Mouse (Mus musculus) stomach, embryonic 16.5 days (tissue): ENCODE results near the gene 4632433K11Rik. TPM values are rescaled to one million over a fixed set of nuclear protein-coding genes. Genes with fewer than 3 reads are reported as not detected.

Experiments used
- ATAC-seq: fragments of 200-750 bp; cut with Nextera tagmentation; 2 replicates; pipeline ENCODE4 v1.8.0; 2017; ENCODE audit warnings: moderate number of reproducible peaks, moderate TSS enrichment; ENCODE audit not compliant: insufficient read depth, low FRiP score
- H3K27ac ChIP-seq: fragments of 300-500 bp; sonication (generic); 2 replicates; pipeline ENCODE4 v1.5.1; 2014; ENCODE audit warnings: low read length
- H3K27me3 ChIP-seq: fragments of 300-500 bp; sonication (generic); 2 replicates; pipeline ENCODE4 v1.6.1; 2014; ENCODE audit warnings: low read length, control low read depth, mixed read lengths; ENCODE audit not compliant: control insufficient read depth, insufficient read depth
- H3K36me3 ChIP-seq: fragments of 300-500 bp; sonication (generic); 2 replicates; pipeline ENCODE4 v1.6.1; 2014; ENCODE audit warnings: low read length; ENCODE audit not compliant: control insufficient read depth, insufficient read depth
- H3K4me1 ChIP-seq: fragments of 300-500 bp; sonication (generic); 2 replicates; pipeline ENCODE4 v1.6.1; 2014; ENCODE audit warnings: low read length, control low read depth, mixed read lengths; ENCODE audit not compliant: control insufficient read depth, insufficient read depth
- H3K4me2 ChIP-seq: fragments of 300-500 bp; sonication (generic); 2 replicates; pipeline ENCODE4 v1.6.1; 2014; ENCODE audit warnings: low read depth, low read length, mixed read lengths
- H3K4me3 ChIP-seq: fragments of 300-500 bp; sonication (generic); replicated peaks from 2 replicates; pipeline ENCODE4 v1.5.1; 2014; ENCODE audit warnings: mild to moderate bottlenecking, low read length
- H3K9ac ChIP-seq: fragments of 300-500 bp; sonication (generic); 2 replicates; pipeline ENCODE4 v1.6.1; 2014; ENCODE audit warnings: low read length
- H3K9me3 ChIP-seq: fragments of 300-500 bp; sonication (generic); replicated peaks from 2 replicates; pipeline ENCODE4 v1.6.1; 2016; ENCODE audit warnings: low read length, control low read depth; ENCODE audit not compliant: control insufficient read depth
- WGBS: fragments of 180-500 bp; shearing (Covaris S2); extraction: QIAGEN DNeasy Blood & Tissue Kit; methylation state at CpG from one replicate; pipeline ENCODE4 v1.1.7; 2014; 5-methylcytosine and 5-hydroxymethylcytosine counted together
- polyA plus RNA-seq: library from polyadenylated mRNA; unstranded; fragments of >200 nt; fragmentation: Nextera tagmentation; extraction: Ambion mirVana; gene quantifications from 2 replicates; pipeline ENCODE4 v1.2.1, GENCODE M21; 2015

Gene 4632433K11Rik
- polyA plus RNA-seq, result not detected in 2 replicates

DNA sequence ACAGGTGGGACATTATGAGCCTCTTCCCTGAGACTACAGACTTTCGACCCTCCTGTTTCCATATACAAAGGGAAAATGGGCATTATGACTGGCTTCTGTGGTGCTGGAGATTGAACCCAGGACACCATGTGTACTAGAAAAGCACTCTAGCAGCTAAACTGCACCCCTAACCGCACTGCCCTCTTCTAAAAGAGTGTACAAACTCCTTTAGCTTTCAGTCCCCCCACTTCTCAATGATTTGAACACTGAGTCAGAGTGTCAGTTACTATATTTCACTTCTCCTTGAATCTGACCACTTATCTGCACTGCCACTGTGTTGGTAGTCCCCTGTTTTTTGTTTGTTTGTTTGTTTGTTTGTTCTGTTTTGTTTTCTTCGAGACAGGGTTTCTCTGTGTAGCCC is at the start of gene 4632433K11Rik:
Gene 4632433K11Rik, plus strand, starts transcription at position 301 of the 400 bp plus-strand sequence.
- no peak within 1 kb of the TSS for H3K4me2 ChIP-seq
- no peaks in the 10 kb centered on the region for H3K27me3 ChIP-seq
- no peak for ATAC-seq
- H3K9ac ChIP-seq, result no peak within 1 kb of the TSS
- no peak within 1 kb of the TSS for H3K27ac ChIP-seq
- H3K36me3 ChIP-seq, result peaks cover 74% of the 10 kb centered on the region
- 84% methylated on average over 3 of the region's 3 CpGs for WGBS
- peaks cover 36% of the 10 kb centered on the region for H3K9me3 ChIP-seq
- no peaks in the 10 kb centered on the region for H3K4me1 ChIP-seq
- no peak within 1 kb of the TSS for H3K4me3 ChIP-seq

DNA sequence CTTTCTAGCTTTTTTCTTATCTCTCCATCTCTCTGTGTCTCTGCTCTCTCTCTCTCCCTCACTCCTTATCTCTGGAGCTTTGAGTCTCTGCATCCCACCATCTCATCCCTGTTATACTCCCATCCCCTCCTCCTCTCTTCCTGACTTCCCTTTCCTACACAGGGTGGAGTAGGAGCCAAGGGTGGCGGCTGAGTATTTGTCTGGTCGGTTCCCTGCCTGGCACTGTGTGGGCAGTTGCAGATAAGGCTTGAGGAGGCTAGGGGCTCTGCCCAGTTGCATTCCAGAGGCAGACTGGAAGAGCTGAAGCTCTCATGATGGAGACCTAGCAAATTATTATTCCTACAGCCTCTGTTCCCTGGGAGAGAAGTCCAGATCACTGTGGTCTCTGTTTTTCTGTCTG is 45.7 kb upstream of the 4632433K11Rik start:
- Histone ChIP-seq H3K27ac (no peak overlapping the region), H3K4me1 (no peaks in the 10 kb centered on the region), H3K4me2 (no peak overlapping the region), H3K9ac (no peak overlapping the region), H3K36me3 (peaks cover 3% of the 10 kb centered on the region), H3K9me3 (no peaks in the 10 kb centered on the region; the same call in 1 of the 2 replicates), H3K27me3 (no peaks in the 10 kb centered on the region), H3K4me3 (no peak overlapping the region)
- no peak for ATAC-seq
- WGBS, result 54% methylated on average over 2 of the region's 2 CpGs

DNA sequence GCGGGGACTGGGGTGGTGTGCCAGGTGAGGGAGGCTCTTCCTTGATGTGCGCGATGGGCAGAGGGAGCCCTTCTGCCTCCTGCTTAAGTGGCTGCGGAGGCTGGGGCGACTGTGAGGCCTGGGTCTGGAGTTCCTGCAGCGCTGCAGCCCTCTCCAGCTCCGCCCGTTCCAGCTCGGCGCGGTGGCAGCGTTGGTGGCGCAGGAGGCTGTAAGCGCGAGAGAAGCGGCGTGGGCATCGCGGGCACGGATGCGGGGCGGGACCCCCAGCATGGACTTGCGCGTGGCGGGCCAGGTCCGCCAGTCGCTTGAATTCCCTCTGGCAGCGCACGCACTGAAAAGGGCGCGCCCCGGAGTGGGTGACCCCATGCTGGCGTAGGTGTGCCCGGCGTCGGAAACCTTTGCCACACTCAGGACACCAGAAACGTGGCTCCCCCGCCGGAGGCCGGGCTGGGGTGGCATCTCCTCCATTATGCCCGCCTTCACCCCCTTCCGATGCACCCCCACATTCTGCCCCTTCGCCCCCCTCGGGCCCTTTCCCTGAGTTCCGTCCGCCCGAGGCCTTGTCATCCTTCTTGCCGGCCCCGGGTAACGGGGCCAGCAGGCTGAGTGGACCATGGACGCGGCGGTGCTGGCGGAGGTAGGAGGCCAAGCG is 40.4 kb upstream of the 4632433K11Rik start:
- Histone ChIP-seq H3K4me3 (no peak overlapping the region), H3K27ac (no peak overlapping the region), H3K9me3 (peaks cover 4% of the 10 kb centered on the region; the same call in 1 of the 2 replicates), H3K9ac (no peak overlapping the region), H3K4me2 (no peak overlapping the region), H3K36me3 (peaks cover 15% of the 10 kb centered on the region), H3K4me1 (peaks cover 16% of the 10 kb centered on the region), H3K27me3 (no peaks in the 10 kb centered on the region)
- ATAC-seq, result no peak
- 55% methylated on average over 54 of the region's 55 CpGs for WGBS

DNA sequence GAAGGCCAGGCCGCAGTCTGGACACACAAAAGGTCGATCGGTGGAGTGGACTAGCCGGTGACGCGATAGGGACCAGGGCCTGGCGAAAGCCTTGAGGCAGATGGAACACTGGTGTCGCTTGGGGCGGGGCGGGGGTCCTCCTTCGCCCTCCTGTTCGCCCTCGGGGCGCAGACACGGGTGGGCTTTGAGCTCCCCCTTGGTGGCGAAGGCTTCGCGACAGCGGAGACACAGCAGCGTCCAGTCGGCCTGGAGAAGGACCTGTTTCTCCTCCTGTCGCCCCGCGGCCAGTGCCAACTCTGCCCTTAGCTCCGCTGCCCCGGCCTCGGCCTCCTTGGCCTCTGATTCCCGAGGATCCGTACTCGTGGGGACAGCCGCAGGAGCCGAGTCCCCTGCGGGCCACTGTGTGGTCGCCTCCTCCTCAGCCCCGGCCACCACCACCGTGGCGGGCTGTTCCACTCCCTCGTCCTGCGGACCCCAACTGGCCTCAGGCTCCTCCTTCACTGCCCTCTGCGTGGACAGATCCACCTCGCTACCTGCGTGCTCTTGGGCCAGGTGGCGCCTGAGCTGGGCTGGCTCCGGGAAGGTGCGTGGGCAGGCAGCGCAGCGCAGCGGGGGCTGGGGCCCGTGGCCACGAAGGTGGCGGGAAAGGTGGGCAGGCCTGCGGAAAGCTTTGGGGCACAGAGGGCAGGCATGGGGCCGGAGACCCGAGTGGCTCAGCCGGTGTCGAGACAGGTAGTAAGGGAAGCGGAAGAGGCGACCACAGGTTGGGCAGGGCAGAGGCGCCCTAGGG is 39.7 kb upstream of the 4632433K11Rik start:
- ATAC-seq, result no peak
- Histone ChIP-seq H3K4me1 (peaks cover 16% of the 10 kb centered on the region), H3K27ac (no peak overlapping the region), H3K36me3 (peaks cover 15% of the 10 kb centered on the region), H3K9me3 (peaks cover 4% of the 10 kb centered on the region; the same call in 1 of the 2 replicates), H3K27me3 (no peaks in the 10 kb centered on the region), H3K4me2 (0 out of 2 replicates have a peak overlapping the region, but pooled peaks have one; percentile 15), H3K4me3 (no peak overlapping the region), H3K9ac (no peak overlapping the region)
- 61% methylated on average over 59 of the region's 59 CpGs for WGBS

DNA sequence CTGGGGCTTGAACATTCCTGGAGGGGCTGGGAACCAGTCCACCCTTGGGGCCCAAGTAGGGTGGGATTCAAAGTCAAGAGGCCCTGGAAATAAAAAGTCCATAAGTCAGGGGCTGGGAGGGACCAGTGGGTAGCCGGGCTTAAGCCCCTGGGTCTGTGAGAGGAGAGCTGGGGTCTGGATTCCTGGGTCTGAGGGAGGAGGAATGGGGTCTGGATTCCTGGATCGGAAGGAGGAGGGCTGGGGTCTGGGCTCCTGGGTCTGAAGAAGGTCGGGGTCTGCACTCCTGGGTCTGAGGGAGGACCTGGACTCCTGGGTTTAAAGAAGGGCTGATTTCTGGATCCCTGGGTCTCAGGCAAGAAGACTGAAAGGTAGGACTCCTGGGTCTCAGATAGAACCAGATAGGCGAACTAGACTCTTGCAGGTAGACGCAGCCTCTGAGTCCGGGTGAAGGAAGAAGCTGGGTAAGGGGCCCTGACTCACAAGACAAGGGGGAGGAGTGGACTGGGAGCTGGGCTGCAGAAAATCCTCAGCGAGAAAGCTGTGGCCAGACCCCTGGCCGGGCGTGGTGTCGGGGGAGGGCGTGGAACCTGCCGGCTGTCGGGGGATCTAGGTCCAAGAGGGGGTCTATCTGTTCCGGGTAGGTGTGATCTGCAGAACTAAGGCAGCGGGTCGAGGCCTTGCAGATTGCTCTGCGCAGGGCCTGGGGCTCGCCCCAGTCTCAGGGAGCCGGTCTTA is 38.5 kb upstream of the 4632433K11Rik start:
- H3K4me3 ChIP-seq, result peak overlapping the region; percentile 80
- peak overlapping the region; percentile 91 for H3K9ac ChIP-seq
- H3K27me3 ChIP-seq, result no peaks in the 10 kb centered on the region
- peaks cover 16% of the 10 kb centered on the region for H3K4me1 ChIP-seq
- peak overlapping the region; percentile 77 for H3K4me2 ChIP-seq
- WGBS, result 4% methylated on average over 19 of the region's 19 CpGs
- peaks cover 15% of the 10 kb centered on the region for H3K36me3 ChIP-seq
- peak overlapping the region; percentile 68 for H3K27ac ChIP-seq
- peak; percentile 55 for ATAC-seq
- peaks cover 4% of the 10 kb centered on the region; the same call in 1 of the 2 replicates for H3K9me3 ChIP-seq

DNA sequence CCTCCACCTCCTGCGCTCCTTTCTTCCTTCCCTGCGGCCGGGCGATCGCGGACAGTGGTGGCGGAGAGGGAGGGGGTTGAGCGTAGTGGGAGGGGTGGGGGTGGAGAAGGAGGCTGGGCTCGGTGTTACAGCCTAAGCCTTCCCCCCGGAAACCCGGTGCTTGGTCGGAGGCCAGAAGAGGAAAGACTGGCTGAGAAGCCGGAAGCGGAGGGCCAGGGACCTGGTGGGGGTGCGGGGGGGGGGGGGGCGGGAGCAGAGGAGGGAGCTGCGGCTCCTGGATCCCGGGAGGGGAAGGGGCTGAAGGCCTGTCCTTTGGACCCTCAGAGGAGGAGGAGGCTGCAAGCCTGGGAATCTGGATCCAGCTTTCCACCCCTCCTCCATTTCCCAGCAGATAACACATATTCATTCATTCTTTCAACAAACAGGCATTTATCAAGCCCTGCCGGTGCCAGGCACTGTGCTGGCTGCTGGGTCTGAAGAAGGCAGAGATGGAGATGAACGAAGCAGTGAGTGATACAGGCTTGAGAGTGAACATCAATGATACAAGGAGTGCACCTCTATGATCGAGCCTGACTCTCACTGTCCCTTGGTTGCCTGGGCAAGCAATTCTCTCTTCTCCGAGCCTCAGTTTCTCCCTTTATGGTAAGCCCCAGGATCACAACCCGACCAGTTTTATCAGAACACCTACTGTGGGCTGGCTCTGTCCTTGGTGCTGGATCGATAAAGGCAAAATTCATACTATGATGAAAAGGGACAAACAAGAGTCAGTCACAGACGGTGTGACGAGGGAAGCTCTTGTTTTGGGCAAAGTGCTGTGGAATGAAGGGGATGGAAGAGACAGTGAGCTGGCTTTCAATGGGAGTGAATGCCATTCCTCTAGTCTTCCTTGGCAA is 37.7 kb upstream of the 4632433K11Rik start, which contains the start of gene Zfp579:
Gene Zfp579, minus strand, starts transcription at position 156 of the 893 bp plus-strand sequence.
- peak within 1 kb of the TSS; percentile 68 for H3K27ac ChIP-seq
- H3K9me3 ChIP-seq, result peaks cover 4% of the 10 kb centered on the region; the same call in 1 of the 2 replicates
- no peaks in the 10 kb centered on the region for H3K27me3 ChIP-seq
- H3K4me1 ChIP-seq, result peaks cover 16% of the 10 kb centered on the region
- peaks cover 15% of the 10 kb centered on the region for H3K36me3 ChIP-seq
- H3K9ac ChIP-seq, result peak within 1 kb of the TSS; percentile 91
- peak; percentile 91 for ATAC-seq
- WGBS, result 8% methylated on average over 14 of the region's 26 CpGs
- H3K4me3 ChIP-seq, result peak within 1 kb of the TSS; percentile 80
- peak within 1 kb of the TSS; percentile 77 for H3K4me2 ChIP-seq

DNA sequence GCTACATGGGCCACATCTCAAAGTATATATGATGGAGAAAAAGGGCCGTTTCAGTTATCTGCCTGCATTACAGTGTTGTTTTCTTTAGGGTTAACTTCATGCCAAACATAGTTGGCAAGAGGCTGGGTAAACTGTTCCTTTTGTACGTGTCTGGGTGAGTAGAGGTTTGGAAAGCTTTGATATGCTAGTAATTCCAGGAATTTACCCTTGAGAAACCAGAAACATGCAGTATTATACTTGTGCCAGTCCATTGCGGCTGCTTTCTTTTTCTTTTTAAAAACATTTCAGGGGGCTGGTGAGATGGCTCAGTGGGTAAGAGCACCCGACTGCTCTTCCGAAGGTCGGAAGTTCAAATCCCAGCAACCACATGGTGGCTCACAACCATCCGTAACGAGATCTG is 37.0 kb upstream of the 4632433K11Rik start:
- H3K9ac ChIP-seq, result no peak overlapping the region

DNA sequence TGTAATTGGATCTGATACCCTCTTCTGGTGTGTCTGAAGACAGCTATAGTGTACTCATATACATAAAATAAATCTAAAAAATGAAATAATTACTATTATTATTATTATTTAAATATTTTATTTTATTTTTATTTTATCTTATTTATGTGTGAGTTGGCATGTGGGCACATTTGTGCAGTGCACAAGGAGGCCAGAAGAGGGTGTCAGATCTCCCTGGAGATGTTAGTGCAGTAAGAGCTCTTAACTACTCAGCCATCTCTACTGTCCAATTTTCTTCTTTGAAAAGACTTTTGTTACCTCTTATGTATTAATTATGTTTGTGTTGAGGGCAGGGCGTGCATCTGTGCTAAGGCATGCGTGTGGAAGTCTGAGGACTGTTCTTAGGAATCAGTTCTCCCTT is 34.0 kb upstream of the 4632433K11Rik start:
- no peak overlapping the region for H3K9ac ChIP-seq

More for the DNA sequence above, 37.0 kb upstream of the 4632433K11Rik start:
- Histone ChIP-seq H3K27ac (no peak overlapping the region), H3K9me3 (peaks cover 4% of the 10 kb centered on the region; the same call in 1 of the 2 replicates), H3K4me1 (peaks cover 16% of the 10 kb centered on the region), H3K4me3 (no peak overlapping the region; the same call in 1 of the 2 replicates), H3K27me3 (no peaks in the 10 kb centered on the region), H3K36me3 (peaks cover 15% of the 10 kb centered on the region), H3K4me2 (peak overlapping the region; percentile 77)
- no peak for ATAC-seq
- 58% methylated on average over 6 of the region's 8 CpGs for WGBS

More for the DNA sequence above, 34.0 kb upstream of the 4632433K11Rik start:
- Histone ChIP-seq H3K27ac (no peak overlapping the region), H3K4me3 (no peak overlapping the region), H3K27me3 (no peaks in the 10 kb centered on the region), H3K9me3 (no peaks in the 10 kb centered on the region), H3K4me2 (no peak overlapping the region), H3K4me1 (peaks cover 12% of the 10 kb centered on the region), H3K36me3 (no peaks in the 10 kb centered on the region)
- WGBS, result 64% methylated on average over 2 of the region's 2 CpGs
- ATAC-seq, result no peak
